Mouse (Mus musculus) gastrocnemius, postnatal 14 days (tissue): Measurements from ENCODE around the gene Blvrb. TPM values are rescaled to one million over a fixed set of nuclear protein-coding genes. Genes with fewer than 3 reads are reported as not detected.

Experiments used
- DNase-seq: peaks from one replicate; pipeline ENCODE4 v3.0.0; 2021; ENCODE audit warnings: mixed read lengths
- intact Hi-C: fragments of 180-260 bp; cut with DNase I; formaldehyde crosslinking; loops from one replicate; pipeline ENCODE4 v1.15.1; 2025; ENCODE audit warnings: low total_unique reads
- total RNA-seq, 2 experiments: library from RNA; stranded (reverse); gene quantifications; 2 replicates each; pipeline ENCODE4 v1.2.3; 2021

Blvrb gene
- total RNA-seq, 2 experiments from 2014 or later, result 11.8 to 15.9 TPM

GRCm38 (mm10) chr7:27446521-27447418 is 1.0 kb upstream of the Blvrb start:
- peak; percentile 11 for DNase-seq
- intact Hi-C loops, result no loop called here

- intact Hi-C loops, result no loop called here
These were observed 836 bp downstream of the Blvrb start for GRCm38 (mm10) chr7:27448421-27449206.

DNA sequence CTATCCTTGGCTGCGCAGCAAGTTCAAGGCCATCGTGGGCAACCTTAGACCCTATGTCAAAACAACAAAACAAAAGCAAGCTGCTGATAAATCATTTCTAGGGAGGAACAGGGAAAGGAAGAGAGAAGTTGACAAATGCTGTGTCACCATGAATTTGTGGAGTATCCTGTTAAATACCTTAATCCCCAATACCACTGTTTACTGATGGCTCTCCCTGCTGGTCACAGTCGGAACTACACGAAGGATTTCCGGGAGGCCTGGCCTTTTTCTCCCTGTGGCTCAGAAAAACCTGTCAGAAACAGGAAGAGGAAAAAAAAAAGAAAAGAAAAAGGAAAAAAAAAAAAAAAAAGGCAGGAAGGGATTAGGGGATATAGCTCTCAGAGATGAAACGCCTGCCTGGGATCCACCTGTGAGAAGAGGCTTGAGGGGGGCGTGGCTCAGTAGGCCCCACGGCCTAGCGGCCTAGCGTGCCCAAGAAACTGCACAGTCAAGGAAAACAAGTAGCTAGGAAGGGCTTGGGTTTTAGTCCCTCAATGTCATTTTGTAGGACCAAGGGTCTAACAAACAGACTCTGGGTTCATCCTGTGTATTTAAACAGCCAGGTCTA is 1.6 kb downstream of the Blvrb start:
- peak; percentile 61 for DNase-seq
- intact Hi-C loops, result no loop called here

More at GRCm38 (mm10) chr7:27448421-27449206, 836 bp downstream of the Blvrb start:
- no peak for DNase-seq

GRCm38 (mm10) chr7:27451359-27451758 is 3.6 kb downstream of the Blvrb start:
- DNase-seq, result no peak
- intact Hi-C loops, result no loop called here

GRCm38 (mm10) chr7:27452206-27452770 is 4.5 kb downstream of the Blvrb start:
- intact Hi-C loops, result no loop called here

GRCm38 (mm10) chr7:27454461-27455121 is 6.8 kb downstream of the Blvrb start:
- intact Hi-C loops, result no loop called here
- no peak for DNase-seq

More at GRCm38 (mm10) chr7:27452206-27452770, 4.5 kb downstream of the Blvrb start:
- no peak for DNase-seq

DNA sequence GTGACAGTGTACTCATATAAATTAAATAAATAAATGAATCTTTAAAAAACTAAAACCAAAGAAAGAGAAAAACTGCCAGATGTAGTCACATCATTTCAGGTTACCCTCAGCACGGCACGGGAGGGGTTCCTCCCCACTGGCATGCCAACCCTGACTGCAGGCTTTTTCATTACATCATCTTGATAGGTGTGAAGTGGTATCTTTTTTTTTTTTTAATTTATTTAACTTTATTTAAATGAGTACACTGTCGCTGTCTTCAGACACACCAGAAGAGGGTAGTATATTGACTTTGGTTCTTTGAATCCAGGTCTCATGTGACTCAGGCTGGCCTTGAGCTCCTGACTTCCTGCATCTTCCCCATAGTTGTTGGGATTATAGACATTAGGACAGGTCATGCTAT is 7.5 kb downstream of the Blvrb start:
- intact Hi-C loops, result no loop called here
- no peak for DNase-seq

DNA sequence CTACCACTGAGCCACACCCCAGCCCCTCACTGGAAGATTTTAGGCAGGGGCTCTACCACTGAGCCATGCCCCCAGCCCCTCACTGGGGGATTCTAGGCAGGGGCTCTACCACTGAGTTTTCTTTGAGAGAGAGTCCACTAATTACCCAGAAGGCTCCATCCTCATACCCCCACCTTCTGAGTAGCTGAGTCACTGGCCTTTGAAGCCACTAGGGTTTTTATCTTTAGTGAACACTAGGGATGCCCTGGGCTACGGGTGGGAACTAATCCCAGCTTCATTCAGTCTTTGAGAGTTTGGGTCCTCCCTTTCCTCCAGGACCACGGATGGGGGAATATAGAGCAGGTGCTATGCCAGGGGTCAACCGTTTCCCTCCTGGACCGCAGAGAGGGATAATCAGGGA is 10.8 kb downstream of the Blvrb start:
- intact Hi-C loops, result no loop called here
- no peak for DNase-seq

- intact Hi-C loops, result no loop called here
- DNase-seq, result no peak
These were observed 11.9 kb downstream of the Blvrb start for GRCm38 (mm10) chr7:27459640-27460039.

GRCm38 (mm10) chr7:27460477-27460876 is 12.7 kb downstream of the Blvrb start:
- DNase-seq, result no peak
- intact Hi-C loops, result no loop called here

- intact Hi-C loops, result no loop called here
- no peak for DNase-seq
These were observed 19.9 kb downstream of the Blvrb start for GRCm38 (mm10) chr7:27467648-27468047.

- intact Hi-C loops, result loop anchor here (10.0 kb wide), 1 partner anchor 53 kb away; the partner anchor contains the start of gene Hipk4
These were observed 23.8 kb downstream of the Blvrb start for GRCm38 (mm10) chr7:27471390-27472120.

GRCm38 (mm10) chr7:27472596-27472995 is 24.8 kb downstream of the Blvrb start:
- DNase-seq, result no peak
- intact Hi-C loops, result loop anchor here (10.0 kb wide), 1 partner anchor 52 kb away; the partner anchor contains the start of gene Hipk4

More at GRCm38 (mm10) chr7:27471390-27472120, 23.8 kb downstream of the Blvrb start:
- no peak for DNase-seq

GRCm38 (mm10) chr7:27473156-27473834 is 25.5 kb downstream of the Blvrb start, which contains the start of gene Sertad3:
Gene Sertad3 (plus strand): TSS chr7:27473768.
- intact Hi-C loops, result loop anchor here (10.0 kb wide), 1 partner anchor 52 kb away; the partner anchor contains the start of gene Hipk4
- peak; percentile 100 for DNase-seq

- intact Hi-C loops, result loop anchor here (10.0 kb wide), 1 partner anchor 51 kb away; the partner anchor contains the start of gene Hipk4
These were observed 26.2 kb downstream of the Blvrb start for GRCm38 (mm10) chr7:27473835-27474489.

GRCm38 (mm10) chr7:27474490-27474954 is 26.7 kb downstream of the Blvrb start:
- intact Hi-C loops, result loop anchor here (10.0 kb wide), 1 partner anchor 50 kb away; the partner anchor contains the start of gene Hipk4

More at GRCm38 (mm10) chr7:27473835-27474489, 26.2 kb downstream of the Blvrb start:
- DNase-seq, result no peak

DNA sequence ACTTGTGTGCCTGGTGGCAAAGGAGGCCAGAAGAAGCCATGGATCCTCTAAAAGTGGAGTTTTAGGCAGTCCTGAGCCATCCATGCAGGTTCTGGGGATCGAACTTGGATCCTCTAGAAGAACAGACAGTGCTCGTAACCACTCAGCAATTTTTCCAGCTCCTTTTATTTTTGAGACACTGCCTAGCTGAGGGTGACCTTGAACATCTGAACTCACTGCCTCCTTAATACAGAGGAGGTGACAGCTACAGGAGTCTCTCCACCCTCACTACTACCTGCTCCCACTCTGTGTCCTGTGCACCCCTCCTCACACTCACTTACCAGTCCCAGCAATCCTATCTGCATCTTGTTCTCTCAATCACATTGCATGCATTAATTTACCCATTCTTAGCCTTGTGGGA is 27.8 kb downstream of the Blvrb start:
- intact Hi-C loops, result loop anchor here (10.0 kb wide), 1 partner anchor 49 kb away; the partner anchor contains the start of gene Hipk4
- DNase-seq, result no peak

More at GRCm38 (mm10) chr7:27474490-27474954, 26.7 kb downstream of the Blvrb start:
- peak; percentile 99 for DNase-seq
